Mouse (Mus musculus): ENCODE measurements at regions not wholly inside any gene's neighbourhood (a gene's known extent, or its start where the extent isn't known, plus 50 kb on each side); places are given as distances from the start of the nearest gene placed in this dataset.

- DNase-seq = no peak
These were observed 53.1 kb upstream of the Glis3 start for GRCm38 (mm10) chr19:28732998-28733397.

- no peak for DNase-seq
These were observed 53.9 kb upstream of the Glis3 start for GRCm38 (mm10) chr19:28733781-28734180.

- DNase-seq = peak; percentile 87 to 89
These were observed 63.4 kb upstream of the Glis3 start for GRCm38 (mm10) chr19:28743176-28743793.

- DNase-seq = no peak
These were observed 65.2 kb upstream of the Glis3 start for GRCm38 (mm10) chr19:28745105-28745504.

GRCm38 (mm10) chr19:28745534-28745933 is 65.7 kb upstream of the Glis3 start:
- no peak for DNase-seq

- DNase-seq = peak; percentile 33 to 53
These were observed 71.2 kb upstream of the Glis3 start for GRCm38 (mm10) chr19:28751091-28751490.

- peak; percentile 59 to 69 for DNase-seq
These were observed 76.0 kb upstream of the Slc1a1 start for GRCm38 (mm10) chr19:28758854-28759253.

- DNase-seq = no peak
These were observed 70.0 kb upstream of the Slc1a1 start for GRCm38 (mm10) chr19:28764795-28765360.

- no peak for DNase-seq
These were observed 66.6 kb upstream of the Slc1a1 start for GRCm38 (mm10) chr19:28768218-28768617.

- DNase-seq = no peak
These were observed 64.4 kb upstream of the Slc1a1 start for GRCm38 (mm10) chr19:28770419-28770818.

- DNase-seq = no peak
These were observed 63.0 kb upstream of the Slc1a1 start for GRCm38 (mm10) chr19:28771836-28772235.

GRCm38 (mm10) chr19:28772840-28773570 is 61.8 kb upstream of the Slc1a1 start:
- no peak for DNase-seq

GRCm38 (mm10) chr19:28776868-28777267 is 58.0 kb upstream of the Slc1a1 start:
- peak; percentile 43 to 65 for DNase-seq

- DNase-seq = no peak
These were observed 57.2 kb upstream of the Slc1a1 start for GRCm38 (mm10) chr19:28777674-28778073.

GRCm38 (mm10) chr19:28778386-28778785 is 56.5 kb upstream of the Slc1a1 start:
- no peak for DNase-seq

- DNase-seq = no peak
These were observed 52.9 kb upstream of the Slc1a1 start for GRCm38 (mm10) chr19:28781971-28782370.
